Mouse (Mus musculus) CH12.LX (cell line): ENCODE measurements around the gene Cfap58. TPM values are rescaled to one million over a fixed set of nuclear protein-coding genes. Genes with fewer than 3 reads are reported as not detected.

ENCODE experiments used
- DNase-seq: peaks from one replicate; pipeline ENCODE4 v3.0.0-alpha.2; 2013; ENCODE audit errors: extremely low read depth
- H3K27ac ChIP-seq: 2 replicates; pipeline ENCODE4 v1.5.1; 2012; ENCODE audit warnings: low read depth, mild to moderate bottlenecking, control low read depth, moderate library complexity; ENCODE audit not compliant: insufficient read depth
- H3K27me3 ChIP-seq: replicated peaks from 2 replicates; pipeline ENCODE3; 2012; ENCODE audit warnings: inconsistent platforms
- H3K36me3 ChIP-seq, 2 experiments: replicated peaks in 1 of 2; 2 replicates each; pipeline versions ENCODE3 to v1.6.1; 2012; ENCODE audit warnings: inconsistent platforms in 1 of 2, low read length in 1 of 2, mild to moderate bottlenecking in 1 of 2, mixed read lengths in 1 of 2, moderate library complexity in 1 of 2; ENCODE audit not compliant: control insufficient read depth in 1 of 2, insufficient read depth in 1 of 2
- H3K4me1 ChIP-seq, 2 experiments: 2 replicates each; pipeline ENCODE4 v1.6.1; 2012; ENCODE audit warnings: inconsistent platforms in 1 of 2, moderate library complexity in 1 of 2; ENCODE audit not compliant: insufficient read depth in 2 of 2, control insufficient read depth in 1 of 2
- H3K4me2 ChIP-seq: 2 replicates; pipeline ENCODE4 v1.6.1; 2012; ENCODE audit warnings: low read depth, mild to moderate bottlenecking, control low read depth; ENCODE audit not compliant: poor library complexity, insufficient read depth, severe bottlenecking
- H3K4me3 ChIP-seq, 3 experiments: fragments of 150-350 bp in 1 of 3; sonication (generic) in 1 of 3; replicated peaks in 1 of 3; 2 replicates each; pipeline versions ENCODE3 to v1.5.1; 2011 to 2012; ENCODE audit warnings: low read depth in 2 of 3, low read length in 2 of 3, mild to moderate bottlenecking in 2 of 3, moderate library complexity in 2 of 3, control low read depth in 1 of 3, improper control_type of control experiment in 1 of 3, inconsistent platforms in 1 of 3, mixed read lengths in 1 of 3; ENCODE audit not compliant: poor library complexity in 1 of 3
- H3K79me2 ChIP-seq: replicated peaks from 2 replicates; pipeline ENCODE4 v1.6.1; 2012; ENCODE audit warnings: mild to moderate bottlenecking, moderate library complexity; ENCODE audit not compliant: control insufficient read depth, poor library complexity, insufficient read depth, severe bottlenecking; ENCODE audit errors: extremely low read depth
- H3K9ac ChIP-seq: 2 replicates; pipeline ENCODE4 v1.6.1; 2012; ENCODE audit warnings: low read depth, mild to moderate bottlenecking, control low read depth, moderate library complexity; ENCODE audit not compliant: insufficient read depth
- H3K9me3 ChIP-seq: replicated peaks from 2 replicates; pipeline ENCODE3; 2012; ENCODE audit warnings: low read length, inconsistent platforms, mixed read lengths
- BHLHE40 ChIP-seq: IDR thresholded peaks from 2 replicates; pipeline ENCODE4 v1.6.1; 2011; ENCODE audit warnings: mild to moderate bottlenecking, low read depth, low read length, improper control_type of control experiment
- ELF1 ChIP-seq: IDR thresholded peaks from 2 replicates; pipeline ENCODE4 v1.6.1; 2014; ENCODE audit warnings: low read depth, mild to moderate bottlenecking, inconsistent platforms, low read length, improper control_type of control experiment
- GABPA ChIP-seq: IDR thresholded peaks from 2 replicates; pipeline ENCODE4 v1.6.1; 2012; ENCODE audit warnings: low read depth, low read length, improper control_type of control experiment, inconsistent platforms; ENCODE audit not compliant: insufficient replicate concordance
- IRF4 ChIP-seq: IDR thresholded peaks from 2 replicates; pipeline ENCODE4 v1.6.1; 2014; ENCODE audit warnings: low read depth, mild to moderate bottlenecking, inconsistent platforms, low read length, improper control_type of control experiment
- JUN ChIP-seq: IDR thresholded peaks from 2 replicates; pipeline ENCODE4 v1.6.1; 2011; ENCODE audit warnings: low read depth, mild to moderate bottlenecking, low read length, improper control_type of control experiment, moderate library complexity; ENCODE audit not compliant: insufficient read depth
- MAX ChIP-seq: IDR thresholded peaks from 2 replicates; pipeline ENCODE4 v1.6.1; 2011; ENCODE audit warnings: low read length, improper control_type of control experiment
- MAZ ChIP-seq: IDR thresholded peaks from 2 replicates; pipeline ENCODE4 v1.6.1; 2012; ENCODE audit warnings: low read depth, mild to moderate bottlenecking, inconsistent platforms, low read length, improper control_type of control experiment, moderate library complexity
- MEF2A ChIP-seq: IDR thresholded peaks from 2 replicates; pipeline ENCODE4 v1.6.1; 2014; ENCODE audit warnings: low read depth, mild to moderate bottlenecking, inconsistent platforms, low read length, improper control_type of control experiment, borderline replicate concordance
- MXI1 ChIP-seq: IDR thresholded peaks from 2 replicates; pipeline ENCODE4 v1.6.1; 2011; ENCODE audit warnings: mild to moderate bottlenecking, low read depth, low read length, improper control_type of control experiment
- MYC ChIP-seq: IDR thresholded peaks from 2 replicates; pipeline ENCODE4 v1.6.1; 2011; ENCODE audit warnings: low read depth, mild to moderate bottlenecking, improper control_type of control experiment, low read length
- POLR2A ChIP-seq: IDR thresholded peaks from 2 replicates; pipeline ENCODE4 v1.6.1; 2011; ENCODE audit warnings: low read depth, mild to moderate bottlenecking, improper control_type of control experiment, low read length
- RCOR1 ChIP-seq: conservative IDR thresholded peaks from 2 replicates; pipeline ENCODE4 v1.6.1; 2012; ENCODE audit warnings: low read depth, mild to moderate bottlenecking, inconsistent platforms, low read length, improper control_type of control experiment
- SMC3 ChIP-seq: IDR thresholded peaks from 2 replicates; pipeline ENCODE4 v1.6.1; 2011; ENCODE audit warnings: low read depth, low read length, improper control_type of control experiment
- TCF12 ChIP-seq: IDR thresholded peaks from 2 replicates; pipeline ENCODE4 v1.6.1; 2014; ENCODE audit warnings: low read depth, mild to moderate bottlenecking, inconsistent platforms, low read length, improper control_type of control experiment
- UBTF ChIP-seq: IDR thresholded peaks from 2 replicates; pipeline ENCODE4 v1.6.1; 2012; ENCODE audit warnings: low read depth, mild to moderate bottlenecking, inconsistent platforms, low read length, improper control_type of control experiment, moderate library complexity
- ZNF384 ChIP-seq: IDR thresholded peaks from 2 replicates; pipeline ENCODE4 v1.6.1; 2012; ENCODE audit warnings: low read depth, low read length, improper control_type of control experiment, inconsistent platforms
- dilution Hi-C: fragments of 300-500 bp; cut with MboI; formaldehyde crosslinking; loops from 2 replicates; pipeline ENCODE4 v1.14.3; 2020; ENCODE audit warnings: low sequenced_read_pairs; ENCODE audit not compliant: extremely low pct_unique_long_range_greater_than_20kb, extremely low pct_ligation_motif_present
- in situ Hi-C: fragments of 300-500 bp; cut with MboI; formaldehyde crosslinking; loops from 3 replicates; pipeline ENCODE4 v1.14.3; 2019; ENCODE audit warnings: low sequenced_read_pairs, low pct_ligation_motif_present, low pct_unique_long_range_greater_than_20kb, mixed read lengths
- polyA plus RNA-seq: library from polyadenylated mRNA; unstranded; fragments of >175 nt; gene quantifications from 2 replicates; pipeline ENCODE4 v1.2.1, GENCODE M21; 2012; ENCODE audit warnings: low read depth; ENCODE audit not compliant: insufficient read length
- total RNA-seq, 2 experiments: library from RNA; depleted of rRNA; stranded (reverse); fragments of 300-350 nt in 1 of 2; fragments of >200 nt in 1 of 2; gene quantifications; 2 replicates each; pipeline ENCODE4 v1.2.3; 2012 to 2014

Cfap58 gene
- total and polyA plus RNA-seq, 3 experiments, result 0.13 to 0.27 TPM; not detected in 1

- Histone ChIP-seq H3K4me2 (peak overlapping the region; percentile 66), H3K36me3 (peaks cover 4 to 75% of the 10 kb centered on the region in 2 experiments), H3K9ac (peak overlapping the region; percentile 41; the same call in 1 of the 2 replicates), H3K4me3 (peak overlapping the region in 2 of 3 experiments; percentile 18 to 25), H3K27me3 (no peaks in the 10 kb centered on the region), H3K27ac (peak overlapping the region; percentile 44), H3K9me3 (no peaks in the 10 kb centered on the region), H3K4me1 (peaks cover 23 to 67% of the 10 kb centered on the region in 2 experiments), H3K79me2 (peaks cover 12% of the 10 kb centered on the region)
- DNase-seq, result no peak
- dilution Hi-C loops, result no loop called here
- in situ Hi-C loops, result no loop called here
- no peak for TF ChIP-seq JUN
- TF ChIP-seq MYC, result no peak
- no peak for TF ChIP-seq MAZ
- TF ChIP-seq ELF1, result no peak
- TF ChIP-seq MXI1, result no peak
- no peak for TF ChIP-seq TCF12
- TF ChIP-seq MAX, result no peak
- TF ChIP-seq POLR2A, result no peak
- no peak for TF ChIP-seq MEF2A
- TF ChIP-seq ZNF384, result no peak
- no peak for TF ChIP-seq BHLHE40
- TF ChIP-seq UBTF, result no peak
- no peak for TF ChIP-seq RCOR1
- no peak for TF ChIP-seq IRF4
- TF ChIP-seq SMC3, result no peak
- no peak for TF ChIP-seq GABPA
Observed at GRCm38 (mm10) chr19:47909387-47910116, 27.9 kb upstream of the Cfap58 start.

DNA sequence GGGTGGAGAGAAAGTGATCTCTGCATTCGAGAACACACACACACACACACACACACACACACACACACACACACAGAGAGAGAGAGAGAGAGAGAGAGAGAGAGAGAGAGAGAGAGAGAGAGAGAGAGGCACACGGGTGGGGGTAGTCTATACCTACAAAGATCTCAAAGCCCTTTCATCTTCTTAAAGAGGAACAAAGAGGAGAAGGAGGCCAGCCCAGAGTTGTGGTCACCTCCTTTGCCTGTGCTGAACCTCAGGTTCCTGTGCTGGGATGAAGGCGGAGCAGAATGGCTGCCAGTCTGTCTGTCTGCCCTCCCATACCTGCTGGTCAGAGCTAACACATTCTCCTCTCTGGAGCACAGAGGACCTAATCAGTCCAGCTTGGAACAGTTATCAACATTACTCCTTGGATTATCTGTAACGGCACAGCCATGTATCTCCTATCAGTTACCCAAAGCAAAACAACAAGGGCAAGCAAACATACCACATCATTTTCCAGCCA is 27.3 kb upstream of the Cfap58 start:
- Histone ChIP-seq H3K27ac (peak overlapping the region; percentile 43), H3K79me2 (peaks cover 12% of the 10 kb centered on the region), H3K4me1 (peaks cover 23 to 71% of the 10 kb centered on the region in 2 experiments), H3K4me3 (peak overlapping the region in 1 of 3 experiments; percentile 17), H3K36me3 (peaks cover 4 to 73% of the 10 kb centered on the region in 2 experiments), H3K9me3 (no peaks in the 10 kb centered on the region), H3K4me2 (peak overlapping the region; percentile 66), H3K9ac (no peak overlapping the region), H3K27me3 (no peaks in the 10 kb centered on the region)
- dilution Hi-C loops (no loop called here), in situ Hi-C loops (no loop called here)
- TF ChIP-seq TCF12, result no peak
- 0 out of 2 replicates have a peak, but pooled peaks have one; percentile 31 for TF ChIP-seq MAZ
- peak; percentile 49 for DNase-seq
